Mouse (Mus musculus): Measurements from ENCODE around the gene Cwc25. TPM values are rescaled to one million over a fixed set of nuclear protein-coding genes. Genes with fewer than 3 reads are reported as not detected.
A peak's percentile ranks its signal among the peaks of the same experiment; 100 is the strongest.

Cwc25 gene
- polyA plus RNA-seq, 1 experiment from 2014 or later: 21.8 TPM

DNA sequence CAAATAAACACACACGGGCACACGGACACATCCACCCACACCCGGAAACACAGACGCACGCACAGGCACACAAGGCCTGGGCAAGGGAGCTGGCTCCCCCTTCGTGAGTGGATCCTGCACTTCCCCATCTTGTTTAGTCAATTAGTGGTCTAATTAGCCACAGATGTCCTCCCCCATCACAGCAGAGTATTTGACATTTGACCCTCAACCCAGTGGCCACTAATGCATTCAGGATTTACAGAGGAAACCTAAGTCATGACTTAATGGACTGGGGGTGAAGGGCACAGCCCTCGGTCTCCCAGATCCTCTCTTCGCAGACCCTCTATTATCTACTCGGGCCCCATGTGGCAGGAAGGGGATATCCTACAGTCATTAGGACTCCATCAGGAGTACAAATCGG lies 32.7 kb downstream of the Cwc25 start:
- peaks cover 15% of the 10 kb centered on the region for H3K4me1 ChIP-seq
- whole genome bisulfite sequencing: 56% methylated on average over 10 of the region's 10 CpGs
- no peak overlapping the region for H3K4me3 ChIP-seq
- H3K36me3 ChIP-seq: peaks cover 39% of the 10 kb centered on the region
- no peaks in the 10 kb centered on the region for H3K27me3 ChIP-seq (ENCODE audit: low read depth, poor library complexity, severe bottlenecking)
- no peak for DNase-seq (ENCODE audit: low spot score)
- no peaks in the 10 kb centered on the region for H3K9me3 ChIP-seq (replicated peaks)
- 0 out of 2 replicates have a peak overlapping the region, but pooled peaks have one; percentile 19 for H3K27ac ChIP-seq (replicated peaks)

DNA sequence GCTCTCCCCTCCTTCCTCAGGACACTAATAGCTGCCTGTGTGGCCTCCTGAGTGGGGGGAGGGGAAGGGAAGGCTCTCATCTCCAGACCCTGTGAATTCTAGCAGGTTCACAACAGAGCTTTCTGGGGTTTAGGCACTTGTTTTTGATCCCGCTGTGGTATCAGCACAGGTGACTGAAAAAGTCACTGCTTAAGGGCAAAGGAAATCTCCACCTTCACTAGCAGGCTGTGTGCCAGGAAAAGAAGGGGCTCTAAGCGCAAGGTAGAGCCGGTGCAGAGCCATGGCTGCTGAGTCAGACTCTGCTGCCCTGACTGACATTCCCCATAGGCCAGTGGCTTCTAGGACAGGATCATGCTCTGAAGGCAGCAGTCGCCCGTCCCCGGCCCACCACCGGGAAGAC lies 37.6 kb downstream of the Cwc25 start:
- H3K36me3 ChIP-seq: peaks cover 88% of the 10 kb centered on the region
- no peak for DNase-seq (ENCODE audit: low spot score)
- 93% methylated on average over 7 of the region's 7 CpGs for WGBS
- H3K27ac ChIP-seq (replicated peaks): no peak overlapping the region
- no peaks in the 10 kb centered on the region for H3K9me3 ChIP-seq (replicated peaks)
- H3K4me3 ChIP-seq: no peak overlapping the region
- peaks cover 9% of the 10 kb centered on the region for H3K4me1 ChIP-seq
- H3K27me3 ChIP-seq (ENCODE audit: low read depth, poor library complexity, severe bottlenecking): no peaks in the 10 kb centered on the region

- no peaks in the 10 kb centered on the region for H3K9me3 ChIP-seq (replicated peaks)
- no peak for DNase-seq (ENCODE audit: low spot score)
- no peak overlapping the region for H3K4me3 ChIP-seq
- 0 out of 2 replicates have a peak, but pooled peaks cover 7% of the 10 kb centered on the region for H3K4me1 ChIP-seq
- no peaks in the 10 kb centered on the region for H3K27me3 ChIP-seq (ENCODE audit: low read depth, poor library complexity, severe bottlenecking)
- H3K36me3 ChIP-seq: peaks cover 92% of the 10 kb centered on the region
- H3K27ac ChIP-seq (replicated peaks): no peak overlapping the region
- 83% methylated on average over 7 of the region's 7 CpGs for WGBS
Measured at GRCm38 (mm10) chr11:97728311-97728710, 38.0 kb downstream of the Cwc25 start.

DNA sequence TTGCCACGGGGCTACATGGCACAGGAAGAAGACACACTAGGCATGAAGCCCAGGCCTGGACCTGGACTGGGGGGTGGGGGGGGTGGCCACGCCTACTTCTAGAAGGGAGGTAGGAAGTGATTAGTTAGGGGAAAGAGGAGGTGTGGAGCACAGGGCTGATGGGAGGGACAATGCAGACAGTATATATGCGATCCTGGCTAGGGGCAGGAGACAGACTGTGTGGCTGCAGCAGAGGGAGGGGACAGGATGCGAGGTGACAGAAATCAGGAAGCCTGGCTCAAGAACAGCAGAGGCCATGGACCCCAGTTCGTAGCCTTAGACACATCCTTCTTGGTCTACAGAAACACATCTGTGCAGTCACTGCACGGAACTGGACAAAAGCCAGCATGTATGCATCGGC lies 42.6 kb downstream of the Cwc25 start:
- H3K4me3 ChIP-seq: no peak overlapping the region
- 88% methylated on average over 7 of the region's 7 CpGs for WGBS
- DNase-seq (ENCODE audit: low spot score): no peak
- no peak overlapping the region for H3K27ac ChIP-seq (replicated peaks)
- H3K27me3 ChIP-seq (ENCODE audit: low read depth, poor library complexity, severe bottlenecking): no peaks in the 10 kb centered on the region
- H3K36me3 ChIP-seq: peaks cover 99% of the 10 kb centered on the region
- peaks cover 8% of the 10 kb centered on the region; the same call in 1 of the 2 replicates for H3K9me3 ChIP-seq (replicated peaks)
- 0 out of 2 replicates have a peak, but pooled peaks cover 1% of the 10 kb centered on the region for H3K4me1 ChIP-seq

DNA sequence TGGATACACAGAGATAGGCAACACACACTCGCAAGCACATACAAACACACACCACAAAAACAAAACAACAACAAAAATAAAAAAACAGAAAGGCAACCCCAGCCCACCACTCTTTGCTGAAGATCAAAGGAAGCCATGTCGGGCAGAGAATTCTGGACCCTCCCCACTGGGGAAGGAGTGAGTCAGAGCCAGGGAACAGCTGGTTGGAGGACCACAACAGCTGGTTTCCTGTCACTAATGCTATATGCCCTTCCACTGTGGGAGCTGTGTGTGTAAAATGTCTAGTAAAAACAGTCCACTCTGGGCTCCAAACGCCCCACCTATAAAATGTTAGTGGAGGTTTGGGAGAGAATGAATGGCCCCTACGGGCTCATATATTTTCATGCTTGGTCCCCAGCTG lies 45.0 kb downstream of the Cwc25 start:
- DNase-seq (ENCODE audit: low spot score): no peak
- Histone ChIP-seq H3K4me1 (no peaks in the 10 kb centered on the region), H3K9me3 (replicated peaks) (peaks cover 8% of the 10 kb centered on the region; the same call in 1 of the 2 replicates), H3K36me3 (peaks cover 97% of the 10 kb centered on the region), H3K27me3 (ENCODE audit: low read depth, poor library complexity, severe bottlenecking) (no peaks in the 10 kb centered on the region), H3K27ac (replicated peaks) (no peak overlapping the region), H3K4me3 (no peak overlapping the region)
- 91% methylated on average over 4 of the region's 4 CpGs for WGBS

DNA sequence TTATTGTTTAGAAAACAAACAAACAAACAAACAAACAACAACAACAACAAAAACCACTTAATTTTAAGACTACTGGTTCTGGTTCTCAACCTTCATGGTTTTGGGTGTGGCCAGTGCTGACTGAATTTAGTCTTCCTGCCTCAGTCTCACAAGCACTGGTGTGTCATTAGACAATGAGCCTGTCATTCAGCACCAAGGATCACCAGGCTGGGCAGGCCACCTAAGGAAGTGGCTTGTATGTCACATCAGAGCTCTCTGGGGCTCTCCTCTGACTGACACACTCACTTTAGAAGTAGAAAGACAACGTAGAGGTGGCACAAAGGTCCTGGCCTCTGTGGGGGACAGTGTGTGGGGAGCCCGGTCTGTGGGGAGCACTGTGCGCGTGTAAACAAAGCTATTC lies 47.3 kb downstream of the Cwc25 start:
- H3K4me1 ChIP-seq: no peaks in the 10 kb centered on the region
- H3K4me3 ChIP-seq: no peak overlapping the region
- H3K9me3 ChIP-seq (replicated peaks): peaks cover 8% of the 10 kb centered on the region; the same call in 1 of the 2 replicates
- 90% methylated on average over 4 of the region's 4 CpGs for whole genome bisulfite sequencing
- peaks cover 97% of the 10 kb centered on the region for H3K36me3 ChIP-seq
- no peak overlapping the region for H3K27ac ChIP-seq (replicated peaks)
- no peak for DNase-seq (ENCODE audit: low spot score)
- no peaks in the 10 kb centered on the region for H3K27me3 ChIP-seq (ENCODE audit: low read depth, poor library complexity, severe bottlenecking)

- Histone ChIP-seq H3K4me1 (no peaks in the 10 kb centered on the region), H3K36me3 (peaks cover 97% of the 10 kb centered on the region), H3K4me3 (no peak overlapping the region), H3K27me3 (ENCODE audit: low read depth, poor library complexity, severe bottlenecking) (no peaks in the 10 kb centered on the region), H3K9me3 (replicated peaks) (peaks cover 8% of the 10 kb centered on the region; the same call in 1 of the 2 replicates), H3K27ac (replicated peaks) (no peak overlapping the region)
- no peak for DNase-seq (ENCODE audit: low spot score)
- 90% methylated on average over 15 of the region's 15 CpGs for WGBS
Measured at GRCm38 (mm10) chr11:97718281-97718860, 48.0 kb downstream of the Cwc25 start.

- no peaks in the 10 kb centered on the region for H3K27me3 ChIP-seq (ENCODE audit: low read depth, poor library complexity, severe bottlenecking)
- no peaks in the 10 kb centered on the region for H3K4me1 ChIP-seq
- no peak for DNase-seq (ENCODE audit: low spot score)
- 90% methylated on average over 26 of the region's 26 CpGs for WGBS
- peaks cover 97% of the 10 kb centered on the region for H3K36me3 ChIP-seq
- no peak overlapping the region for H3K4me3 ChIP-seq
- H3K9me3 ChIP-seq (replicated peaks): peaks cover 8% of the 10 kb centered on the region; the same call in 1 of the 2 replicates
- H3K27ac ChIP-seq (replicated peaks): no peak overlapping the region
Measured at GRCm38 (mm10) chr11:97717369-97718280, 48.7 kb downstream of the Cwc25 start.

- Histone ChIP-seq H3K27ac (replicated peaks) (no peak overlapping the region), H3K4me3 (no peak overlapping the region), H3K36me3 (peaks cover 97% of the 10 kb centered on the region), H3K9me3 (replicated peaks) (no peaks in the 10 kb centered on the region), H3K27me3 (ENCODE audit: low read depth, poor library complexity, severe bottlenecking) (no peaks in the 10 kb centered on the region), H3K4me1 (no peaks in the 10 kb centered on the region)
- no peak for DNase-seq (ENCODE audit: low spot score)
- 89% methylated on average over 8 of the region's 8 CpGs for WGBS
Measured at GRCm38 (mm10) chr11:97716021-97716420, 50.3 kb downstream of the Cwc25 start.

GRCm38 (mm10) chr11:97714784-97715760 lies 51.3 kb downstream of the Cwc25 start:
- Histone ChIP-seq H3K27me3 (ENCODE audit: low read depth, poor library complexity, severe bottlenecking) (no peaks in the 10 kb centered on the region), H3K27ac (replicated peaks) (no peak overlapping the region), H3K4me1 (no peaks in the 10 kb centered on the region), H3K4me3 (no peak overlapping the region), H3K9me3 (replicated peaks) (no peaks in the 10 kb centered on the region), H3K36me3 (peaks cover 96% of the 10 kb centered on the region)
- DNase-seq (ENCODE audit: low spot score): no peak
- 92% methylated on average over 14 of the region's 14 CpGs for WGBS

DNA sequence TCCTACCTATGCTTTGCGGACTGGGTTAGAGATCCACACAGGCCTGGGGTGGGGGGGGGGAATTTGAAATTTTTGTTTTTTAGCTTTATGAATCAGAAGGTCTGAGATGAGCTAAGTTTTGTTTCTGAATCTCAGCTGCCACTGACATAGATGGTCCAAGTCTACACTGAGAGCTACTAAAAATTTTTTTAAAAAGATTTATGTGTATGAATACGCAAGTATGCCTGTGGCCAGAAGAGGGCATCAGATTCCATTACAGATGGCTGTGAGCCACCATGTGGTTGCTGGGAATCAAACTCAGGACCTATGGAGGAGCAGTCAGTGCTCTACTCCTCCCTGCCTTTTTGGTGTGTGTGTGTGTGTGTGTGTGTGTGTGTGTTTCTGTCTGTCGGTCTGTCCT lies 52.0 kb downstream of the Cwc25 start:
- Histone ChIP-seq H3K27ac (replicated peaks) (no peak overlapping the region), H3K9me3 (replicated peaks) (no peaks in the 10 kb centered on the region), H3K27me3 (ENCODE audit: low read depth, poor library complexity, severe bottlenecking) (no peaks in the 10 kb centered on the region), H3K4me1 (no peaks in the 10 kb centered on the region), H3K36me3 (peaks cover 94% of the 10 kb centered on the region), H3K4me3 (no peak overlapping the region)
- 98% methylated on average over 3 of the region's 3 CpGs for WGBS
- DNase-seq (ENCODE audit: low spot score): no peak

DNA sequence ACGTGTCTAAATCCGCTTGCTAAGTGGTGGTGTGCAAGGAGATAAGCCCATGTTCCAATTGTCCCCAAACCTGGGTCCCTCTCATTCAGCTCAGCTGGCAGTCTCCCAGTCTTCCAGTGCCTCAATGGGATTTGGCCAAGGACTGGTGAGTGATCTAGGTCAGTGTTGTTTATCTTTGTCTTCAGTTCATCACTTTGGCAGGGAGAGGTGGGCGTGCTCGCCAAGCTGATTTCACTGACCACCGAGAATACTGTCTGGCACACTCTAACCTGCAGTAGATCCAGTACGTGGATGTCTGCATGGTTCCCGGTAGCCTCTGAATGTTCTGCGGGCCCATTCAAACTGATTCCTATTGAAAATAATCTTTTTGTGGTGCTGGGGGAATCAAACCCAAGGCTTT lies 52.5 kb downstream of the Cwc25 start:
- Histone ChIP-seq H3K4me3 (no peak overlapping the region), H3K9me3 (replicated peaks) (no peaks in the 10 kb centered on the region), H3K27me3 (ENCODE audit: low read depth, poor library complexity, severe bottlenecking) (no peaks in the 10 kb centered on the region), H3K36me3 (peaks cover 94% of the 10 kb centered on the region), H3K4me1 (no peaks in the 10 kb centered on the region), H3K27ac (replicated peaks) (no peak overlapping the region)
- DNase-seq (ENCODE audit: low spot score): no peak
- WGBS: 89% methylated on average over 8 of the region's 8 CpGs

All from midbrain, embryonic 10.5 days (tissue).